Mouse (Mus musculus): ENCODE data around the gene Manba.

Manba gene

GRCm38 (mm10) chr3:135529670-135530069, 44.3 kb downstream of the Manba start:
- no peak for DNase-seq (ENCODE audit: low read depth, low spot score)

DNA sequence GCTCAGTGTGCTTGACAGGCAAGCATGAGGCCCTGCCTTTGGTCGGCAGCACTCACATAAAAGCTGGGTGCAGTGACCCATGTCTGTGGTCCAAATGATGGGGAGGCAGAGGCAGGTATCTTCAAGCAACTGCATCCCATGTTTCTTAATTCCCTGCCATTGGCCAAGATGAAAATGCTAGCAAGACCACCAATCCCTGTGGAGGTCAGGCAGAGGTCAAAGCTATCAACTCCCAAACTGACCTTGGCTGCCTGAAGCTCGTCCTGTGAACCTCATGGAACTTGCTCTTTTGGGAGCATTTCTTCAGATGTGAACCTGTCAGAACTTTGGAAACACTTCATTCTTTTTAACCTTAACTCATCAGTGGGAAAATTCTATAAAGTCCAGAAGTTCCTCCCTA, 46.4 kb downstream of the Manba start:
- DNase-seq (ENCODE audit: low read depth, low spot score) = peak; percentile 59

GRCm38 (mm10) chr3:135534103-135534502, 48.7 kb downstream of the Manba start:
- DNase-seq (ENCODE audit: low read depth, low spot score) = peak; percentile 85

DNA sequence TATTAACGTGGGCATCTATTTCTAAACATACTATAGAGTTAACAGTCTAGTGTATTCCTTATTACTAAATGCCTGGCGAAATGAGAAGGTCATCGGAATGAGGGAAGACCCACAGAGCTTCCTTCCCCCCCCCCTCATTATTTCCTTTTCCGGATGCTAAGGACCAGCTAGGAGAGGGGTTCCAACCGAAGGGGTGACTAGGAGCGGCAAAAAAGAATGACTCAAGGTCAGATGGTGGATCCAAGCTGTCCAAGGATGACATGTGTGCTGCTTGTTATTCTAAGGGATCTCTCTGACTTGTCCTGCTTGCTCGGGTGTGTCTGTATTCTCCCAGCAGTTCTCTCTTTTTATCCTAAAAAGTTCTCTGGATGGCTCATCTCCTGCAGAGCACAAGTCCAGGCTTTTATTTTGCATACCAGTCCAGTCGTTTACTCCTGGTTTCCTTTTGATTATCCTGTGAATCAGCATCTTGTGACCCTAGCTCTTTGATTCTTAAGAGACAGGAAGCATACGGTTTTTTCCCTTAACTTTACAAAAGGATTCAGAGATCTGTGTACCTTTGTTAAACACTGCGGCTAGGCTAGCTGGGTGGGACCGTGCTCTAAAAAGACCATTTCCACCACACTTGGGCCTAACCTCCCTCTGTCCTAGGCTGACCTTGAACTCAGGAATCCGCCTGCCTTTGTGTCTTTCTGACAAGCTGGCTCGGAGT, 61.0 kb downstream of the Manba start:
- DNase-seq (ENCODE audit: low read depth, low spot score) = peak; percentile 100

GRCm38 (mm10) chr3:135547298-135547697, 61.9 kb downstream of the Manba start:
- DNase-seq (ENCODE audit: low read depth, low spot score) = peak; percentile 99

- DNase-seq (ENCODE audit: low read depth, low spot score) = no peak
Observed at GRCm38 (mm10) chr3:135552874-135553273, 67.5 kb downstream of the Manba start.

- peak; percentile 77 for DNase-seq (ENCODE audit: low read depth, low spot score)
Observed at GRCm38 (mm10) chr3:135555192-135555591, 69.8 kb downstream of the Manba start.

GRCm38 (mm10) chr3:135556052-135556587, 70.7 kb downstream of the Manba start:
- no peak for DNase-seq (ENCODE audit: low read depth, low spot score)

DNA sequence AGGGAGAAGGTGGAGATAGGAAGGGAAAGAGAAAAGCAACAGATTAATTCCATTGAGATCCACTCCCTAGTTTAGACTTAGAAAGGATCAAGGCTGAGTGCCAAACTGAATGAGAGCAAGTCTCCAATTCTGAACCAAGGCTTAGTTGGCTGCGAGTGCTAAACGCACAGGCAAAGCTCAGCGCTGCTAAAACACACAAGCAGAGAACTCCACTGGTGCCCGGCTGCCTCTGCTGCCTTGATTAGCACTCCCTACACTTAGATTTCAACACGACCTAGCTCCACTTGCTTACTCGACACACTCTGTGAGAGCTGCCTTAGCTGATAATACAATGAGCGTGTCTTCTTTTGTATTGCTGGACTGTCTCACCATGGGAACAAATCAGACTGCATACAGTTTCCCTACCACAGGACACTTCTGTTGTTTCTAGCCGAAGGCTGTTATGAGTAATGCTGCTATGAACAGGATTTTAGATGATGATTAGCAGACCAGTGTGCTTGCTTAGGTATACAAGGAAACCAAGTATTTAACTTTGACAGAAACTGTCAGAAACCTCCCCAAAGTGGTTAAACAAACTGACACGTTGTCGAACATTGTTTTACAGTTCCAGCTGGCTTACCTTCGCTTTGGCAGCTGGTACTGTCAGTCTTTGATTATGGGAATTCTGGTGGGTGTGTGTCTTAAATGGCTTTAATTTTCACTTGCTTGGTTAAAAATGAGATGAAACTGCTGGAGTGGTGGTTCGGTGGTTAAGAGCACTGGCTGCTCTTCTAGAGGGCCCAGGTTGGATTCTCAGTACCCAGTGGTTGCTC, 71.6 kb downstream of the Manba start:
- DNase-seq (ENCODE audit: low read depth, low spot score) = no peak

DNA sequence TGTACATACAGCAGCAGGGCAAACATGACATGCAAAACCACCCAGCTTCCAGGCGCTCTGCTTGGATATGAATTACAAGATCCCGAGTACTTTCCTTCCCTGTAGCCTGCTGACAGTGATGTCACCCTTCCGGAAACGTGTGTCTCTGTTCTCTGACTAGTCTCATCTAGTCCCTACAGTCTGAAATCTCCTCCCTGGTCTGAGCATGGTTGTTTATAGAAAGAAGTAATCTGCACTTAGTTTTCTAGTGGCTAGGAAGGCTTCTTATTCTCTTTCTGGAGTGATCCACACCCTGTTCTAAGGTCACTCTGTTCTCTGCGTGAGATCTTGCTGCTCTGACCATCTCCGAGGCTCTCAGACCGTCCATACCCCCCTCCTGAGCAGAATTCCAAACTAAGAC, 76.6 kb downstream of the Manba start:
- DNase-seq (ENCODE audit: low read depth, low spot score) = peak; percentile 70

- DNase-seq (ENCODE audit: low read depth, low spot score) = no peak
Observed at GRCm38 (mm10) chr3:135563163-135563689, 77.8 kb downstream of the Manba start.

GRCm38 (mm10) chr3:135564706-135565105, 79.3 kb downstream of the Manba start:
- no peak for DNase-seq (ENCODE audit: low read depth, low spot score)

DNA sequence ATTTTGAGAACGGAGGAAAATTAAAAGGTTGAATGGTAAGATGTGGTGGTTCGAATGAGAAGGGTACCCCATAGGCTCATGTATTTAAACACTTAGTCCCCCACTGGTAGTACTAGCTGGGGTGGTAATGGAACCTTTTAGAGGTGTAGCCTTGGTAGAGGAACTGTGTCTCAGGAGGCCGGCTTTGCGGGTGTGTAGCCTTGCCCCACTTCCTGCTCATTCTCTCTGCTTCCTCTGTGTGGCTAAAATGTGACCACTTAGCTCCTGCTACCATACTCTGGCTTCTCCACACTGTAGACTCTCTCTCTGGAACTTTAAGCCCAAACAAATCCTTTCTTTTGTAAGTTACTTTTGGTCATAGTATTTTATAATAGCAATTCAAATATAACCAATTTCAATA, 79.9 kb downstream of the Manba start:
- no peak for DNase-seq (ENCODE audit: low read depth, low spot score)

DNA sequence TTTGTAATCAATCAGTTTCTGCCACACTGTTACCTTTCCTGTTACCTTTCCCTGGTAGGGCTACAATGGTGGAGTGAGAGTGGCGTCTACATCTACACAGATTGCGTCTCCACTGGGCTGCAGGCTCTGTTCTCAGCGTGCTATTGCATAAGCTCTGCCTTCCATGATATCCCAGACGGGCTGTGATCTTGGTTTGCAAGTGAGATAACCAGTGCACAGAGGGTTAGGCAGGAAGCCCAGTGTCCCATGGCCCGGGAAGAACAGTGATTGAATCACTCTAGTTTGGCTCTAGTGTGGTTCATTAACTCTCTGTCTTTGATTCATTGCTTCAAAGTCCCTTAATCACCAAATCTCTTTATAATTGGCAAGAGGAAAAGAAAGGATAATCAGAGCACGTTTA, 82.5 kb downstream of the Manba start:
- DNase-seq (ENCODE audit: low read depth, low spot score) = no peak

- no peak for DNase-seq (ENCODE audit: low read depth, low spot score)
Observed at GRCm38 (mm10) chr3:135568633-135569032, 83.2 kb downstream of the Manba start.

- DNase-seq (ENCODE audit: low read depth, low spot score) = no peak
Observed at GRCm38 (mm10) chr3:135571540-135571939, 86.1 kb downstream of the Manba start.

- DNase-seq (ENCODE audit: low read depth, low spot score) = no peak
Observed at GRCm38 (mm10) chr3:135573051-135573450, 87.6 kb downstream of the Manba start.

DNA sequence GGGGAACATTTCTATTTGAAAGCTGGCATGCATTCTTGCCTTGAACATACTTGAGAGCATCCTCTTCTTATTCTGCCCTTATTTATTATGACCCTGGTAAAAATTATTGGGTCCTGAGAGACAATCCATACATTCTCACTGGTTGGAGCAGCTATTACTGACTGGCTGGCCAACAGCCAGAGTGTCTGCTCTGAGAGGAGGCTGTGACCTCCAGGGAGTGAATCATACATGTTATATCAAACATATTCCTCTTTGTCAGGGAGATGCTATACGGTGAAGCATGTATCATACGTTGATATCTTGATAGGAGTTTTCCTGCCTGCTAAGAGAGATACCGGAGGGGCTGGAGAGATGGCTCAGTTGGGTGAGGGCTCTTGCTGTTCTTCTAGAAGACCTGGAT, 89.7 kb downstream of the Manba start:
- DNase-seq (ENCODE audit: low read depth, low spot score) = no peak

DNA sequence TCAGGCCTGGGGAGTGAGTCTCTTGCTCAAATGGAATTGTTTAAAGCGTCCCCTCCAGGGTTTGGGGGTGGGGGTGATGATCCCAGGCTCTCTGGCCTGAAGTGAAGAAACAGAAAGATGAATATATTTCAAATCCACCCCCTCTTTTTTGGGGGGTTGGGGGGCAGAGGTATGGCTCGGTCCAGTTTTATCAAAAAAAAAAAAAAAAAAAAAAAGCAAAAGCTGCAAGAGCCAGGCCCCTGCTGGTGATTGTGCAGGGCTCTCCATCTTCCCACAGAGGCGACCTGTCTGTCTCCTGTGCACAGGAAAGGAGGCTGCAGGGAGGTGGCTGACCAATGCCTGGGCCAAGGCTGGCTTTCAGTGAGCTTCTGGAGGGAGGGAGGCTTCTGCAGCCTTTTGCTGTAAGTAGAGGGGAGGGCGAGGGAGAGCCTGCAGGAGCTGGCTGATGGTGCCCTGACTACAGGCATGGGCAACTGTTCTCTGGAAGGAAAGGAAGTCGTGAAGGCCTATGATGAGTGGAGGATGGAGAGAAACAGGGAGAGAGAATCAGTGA, 93.3 kb downstream of the Manba start:
- no peak for DNase-seq (ENCODE audit: low read depth, low spot score)

- no peak for DNase-seq (ENCODE audit: low read depth, low spot score)
Observed at GRCm38 (mm10) chr3:135579179-135579578, 93.8 kb downstream of the Manba start.

DNA sequence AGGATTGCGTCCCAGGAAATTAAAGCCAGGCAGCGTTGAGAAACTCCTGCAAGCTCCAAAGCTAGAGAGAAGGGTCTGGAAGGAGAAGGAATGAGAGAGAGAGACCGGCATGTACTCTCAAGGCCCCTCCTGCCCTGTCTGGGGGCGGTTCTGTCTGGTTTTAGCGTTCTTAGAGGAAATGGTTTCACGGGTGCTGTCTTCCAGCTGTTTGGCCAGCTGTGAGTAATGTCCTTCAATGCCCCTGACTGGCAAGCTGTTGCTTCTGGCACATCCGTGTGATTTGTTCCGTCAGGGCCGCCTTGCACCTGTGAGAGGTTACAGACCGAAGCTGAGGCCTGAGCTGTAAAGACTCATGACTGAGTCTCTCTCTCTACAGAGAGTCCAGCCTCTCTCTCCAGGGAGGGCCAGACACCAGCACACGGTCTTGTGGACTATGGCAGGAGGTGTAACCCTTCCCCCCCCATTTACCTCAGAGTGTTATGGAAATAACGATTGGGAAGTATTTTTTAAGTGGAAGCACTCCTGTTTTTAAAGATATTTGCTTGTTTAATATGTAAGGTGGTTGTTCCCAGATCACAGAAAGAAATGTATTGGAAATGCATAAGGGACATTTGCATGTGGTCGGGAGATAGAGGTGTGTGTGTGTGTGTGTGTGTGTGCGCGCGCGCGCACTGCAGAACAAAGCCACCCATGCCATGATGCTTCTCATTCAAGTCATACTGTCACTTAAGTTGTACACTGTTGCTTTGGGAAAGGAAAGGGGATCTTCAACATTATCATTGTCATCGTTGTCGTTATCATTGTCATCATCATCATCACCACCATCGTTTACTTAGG, 95.2 kb downstream of the Manba start:
- no peak for DNase-seq (ENCODE audit: low read depth, low spot score)

Data from R1 (cell line).